Mouse (Mus musculus) lung, postnatal 25 days (tissue): ENCODE data around the gene Lamc3.
A peak's percentile ranks its signal among the peaks of the same experiment; 100 is the strongest.

Source experiments
- DNase-seq: peaks from one replicate; pipeline ENCODE4 v3.0.0; 2022; ENCODE audit warnings: low spot score

Lamc3 gene

DNA sequence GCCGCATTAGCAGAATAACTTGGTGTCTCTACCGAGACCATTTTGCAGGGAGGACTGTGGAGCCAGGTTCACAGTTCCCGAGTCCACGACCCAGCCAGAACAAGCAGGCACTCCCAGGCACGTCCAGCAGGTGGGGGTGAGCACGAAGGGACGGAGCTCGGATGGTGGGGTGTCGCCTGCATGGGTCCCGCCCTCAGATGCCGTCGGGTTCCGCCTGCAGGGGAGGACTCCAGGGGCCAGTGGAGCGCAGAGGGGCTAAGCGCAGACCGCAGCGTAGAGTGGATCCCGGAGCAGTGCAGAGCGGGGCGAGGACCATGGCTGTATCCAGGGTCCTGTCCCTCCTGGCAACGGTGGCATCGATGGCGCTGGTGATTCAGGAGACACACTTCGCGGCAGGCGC is at the start of gene Lamc3:
Gene Lamc3, plus strand, starts transcription at position 262 of the 400 bp plus-strand sequence.
- peak; percentile 54 for DNase-seq

GRCm38 (mm10) chr2:31838868-31839267 is 48.2 kb upstream of the Lamc3 start:
- DNase-seq: no peak

DNA sequence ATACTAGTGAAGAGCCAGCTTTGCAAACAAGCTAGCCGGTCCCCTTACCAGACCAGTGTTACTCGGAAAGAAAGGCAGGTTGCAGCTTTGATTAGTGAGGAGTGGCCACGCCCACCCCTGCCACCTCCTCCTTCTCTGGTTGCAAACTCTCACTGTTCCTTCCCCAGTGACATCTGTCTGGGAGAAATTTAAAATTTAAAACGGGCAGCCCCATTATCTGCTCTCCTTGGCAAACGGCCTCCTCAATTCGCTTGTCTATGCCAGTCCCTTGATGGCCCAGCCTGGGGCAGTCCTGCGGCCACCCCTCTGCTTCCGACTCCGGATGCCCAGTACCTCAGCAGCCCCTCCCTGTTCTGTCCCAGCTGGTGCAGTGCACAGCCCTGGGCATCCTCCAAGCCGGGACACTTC is 42.4 kb upstream of the Lamc3 start:
- no peak for DNase-seq

DNA sequence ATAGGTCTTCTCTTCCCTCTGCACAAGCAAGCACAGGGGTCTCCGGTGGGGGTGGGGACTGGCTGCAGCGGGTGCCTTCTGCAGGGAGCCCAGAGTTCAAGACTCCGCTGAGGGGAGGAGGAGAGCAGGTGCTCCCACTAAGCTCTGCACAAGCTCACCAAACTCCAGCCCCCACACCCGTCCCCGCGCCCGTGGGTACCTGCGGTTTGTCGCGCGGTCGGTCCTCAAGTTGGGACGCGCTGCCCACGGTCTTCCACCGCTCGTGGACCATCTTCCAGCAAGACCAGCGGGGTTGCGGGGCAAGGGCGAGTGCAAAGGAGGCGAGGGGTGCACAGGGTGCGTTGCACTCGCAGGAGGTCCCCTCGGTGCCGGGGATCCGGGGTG is 41.6 kb upstream of the Lamc3 start:
- no peak for DNase-seq

GRCm38 (mm10) chr2:31845896-31846691 is 41.0 kb upstream of the Lamc3 start, which contains the start of gene Fibcd1:
TSS of gene Fibcd1 (minus strand) at chr2:31846005.
- DNase-seq: no peak

DNA sequence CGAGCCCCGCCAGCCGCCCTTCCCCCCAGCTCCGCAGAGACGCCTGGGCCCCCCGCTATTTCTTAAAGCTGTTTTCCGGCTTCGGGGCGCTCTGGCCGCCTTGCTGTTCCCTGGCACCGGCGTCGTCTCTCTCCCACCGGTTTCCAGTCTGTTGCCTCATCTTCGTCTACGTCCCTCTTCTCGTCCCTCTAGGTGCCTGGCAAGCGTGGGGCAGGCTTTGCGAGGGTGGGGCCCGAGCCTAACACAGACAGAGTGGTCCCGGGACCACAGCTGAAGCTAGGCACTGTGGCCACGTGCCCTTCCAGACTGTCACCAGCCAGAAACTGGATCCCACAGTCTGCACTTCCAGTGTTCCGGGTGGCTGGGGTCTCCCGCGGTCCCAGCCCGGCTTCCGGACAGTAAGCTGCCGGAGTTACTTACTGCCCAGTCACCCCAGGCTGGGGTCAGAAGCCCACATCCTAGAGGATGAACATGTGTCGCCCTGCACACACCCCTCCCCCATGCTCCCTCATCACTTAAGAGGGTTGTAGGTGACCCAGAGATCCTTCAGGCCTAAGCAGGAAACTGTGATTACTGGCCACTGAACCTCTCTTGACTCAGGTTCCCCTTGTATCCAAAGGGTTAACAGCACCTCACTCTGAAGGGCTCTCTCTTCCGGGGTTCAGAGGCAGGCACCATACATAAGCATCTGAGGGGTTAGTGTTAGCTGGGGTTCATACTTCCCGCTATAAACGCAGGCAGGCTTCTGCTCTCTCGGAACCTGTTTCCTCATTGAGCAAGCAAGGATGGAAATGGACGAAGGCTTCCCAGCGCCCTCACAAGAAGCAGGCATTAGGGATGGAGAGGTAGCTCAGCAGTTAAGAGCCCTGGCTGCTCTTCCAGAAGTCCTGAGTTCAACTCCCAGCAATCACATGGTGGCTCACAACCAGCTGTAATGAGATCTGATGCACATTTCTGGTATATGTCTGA is 40.1 kb upstream of the Lamc3 start:
- no peak for DNase-seq

DNA sequence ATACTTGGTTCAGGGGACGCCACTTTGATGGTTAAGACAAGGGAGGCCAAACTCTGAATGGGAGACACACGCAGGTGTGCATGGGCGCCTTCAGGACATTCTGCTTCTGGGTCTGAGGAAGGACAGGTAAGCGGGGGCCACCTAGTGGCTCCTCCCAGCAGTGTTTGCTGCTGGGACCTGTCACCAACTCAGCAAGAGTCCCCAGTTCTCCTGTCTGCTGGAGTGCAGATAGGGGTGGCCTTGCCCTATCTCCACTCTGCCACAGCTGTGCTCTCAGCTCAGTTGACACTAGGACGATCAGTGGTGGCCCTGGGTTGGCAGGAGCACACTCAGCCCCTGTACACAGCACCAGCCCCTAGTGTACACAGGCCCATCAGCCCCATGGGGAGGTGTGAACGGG is 39.2 kb upstream of the Lamc3 start:
- peak; percentile 28 for DNase-seq

GRCm38 (mm10) chr2:31850141-31850540 is 37.0 kb upstream of the Lamc3 start:
- DNase-seq: no peak

- peak; percentile 16 for DNase-seq
These were observed 31.1 kb upstream of the Lamc3 start for GRCm38 (mm10) chr2:31855991-31856390.

DNA sequence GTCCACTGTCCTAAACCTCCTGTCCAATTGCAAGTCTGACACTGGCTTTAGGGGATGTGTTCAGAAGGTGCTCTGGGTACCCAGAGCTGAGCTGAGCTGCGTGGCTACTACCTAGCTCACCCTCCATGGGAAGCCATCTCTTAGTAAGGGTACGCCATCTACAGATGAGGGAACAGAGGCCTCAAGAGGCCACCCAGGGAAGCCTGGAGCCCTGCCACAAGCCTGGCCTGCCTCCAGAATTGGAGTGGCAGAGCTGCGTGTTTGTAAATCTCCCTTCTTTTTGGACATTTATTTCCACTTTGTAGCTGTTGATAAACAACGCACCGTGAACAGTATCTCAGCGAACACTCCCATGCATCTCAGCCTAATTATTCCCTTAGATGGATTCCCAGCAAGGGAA is 29.9 kb upstream of the Lamc3 start:
- no peak for DNase-seq

GRCm38 (mm10) chr2:31858500-31858899 is 28.6 kb upstream of the Lamc3 start:
- no peak for DNase-seq

- no peak for DNase-seq
These were observed 24.2 kb upstream of the Lamc3 start for GRCm38 (mm10) chr2:31862919-31863318.

DNA sequence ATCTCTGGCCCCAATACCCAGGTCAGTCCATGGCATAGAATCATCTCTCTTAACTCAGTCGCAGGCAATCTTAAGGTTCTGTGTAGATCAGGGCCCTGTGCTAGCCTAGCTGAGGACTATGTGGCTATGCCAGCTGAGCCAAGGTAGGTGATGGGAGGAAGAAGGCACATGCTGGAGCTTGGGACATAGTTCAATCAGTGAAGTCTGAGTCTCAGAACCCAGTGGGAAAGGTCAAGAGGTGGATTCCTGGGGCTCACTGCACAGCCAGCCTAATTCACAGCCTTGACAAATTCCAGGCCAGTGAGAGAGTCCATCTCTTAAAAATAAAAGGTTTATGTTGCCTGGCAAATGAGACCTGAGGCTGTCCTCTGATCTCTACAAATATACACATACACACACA is 23.3 kb upstream of the Lamc3 start:
- DNase-seq: no peak

- no peak for DNase-seq
These were observed 22.2 kb upstream of the Lamc3 start for GRCm38 (mm10) chr2:31864891-31865290.

- DNase-seq: no peak
These were observed 21.8 kb upstream of the Lamc3 start for GRCm38 (mm10) chr2:31865322-31865721.

DNA sequence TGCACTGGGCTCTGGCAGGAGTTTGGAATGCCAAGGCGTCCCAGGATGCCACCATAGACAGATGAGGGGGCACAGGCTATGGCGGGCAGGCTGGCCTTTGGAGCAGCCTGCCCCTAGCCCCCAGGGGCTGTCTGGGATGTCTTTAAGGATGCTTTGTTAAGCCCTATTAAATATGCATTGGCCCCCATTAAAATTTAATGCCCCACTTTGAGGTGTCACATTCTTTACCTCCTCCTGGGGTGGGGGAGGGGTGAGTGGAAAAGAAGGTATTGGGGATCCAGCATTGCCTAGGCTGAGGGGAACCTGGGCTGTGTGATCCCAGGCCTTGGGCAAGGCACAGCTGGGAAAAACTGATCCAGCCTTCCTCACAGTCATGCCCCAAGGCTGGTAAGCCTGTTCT is 21.3 kb upstream of the Lamc3 start:
- no peak for DNase-seq

DNA sequence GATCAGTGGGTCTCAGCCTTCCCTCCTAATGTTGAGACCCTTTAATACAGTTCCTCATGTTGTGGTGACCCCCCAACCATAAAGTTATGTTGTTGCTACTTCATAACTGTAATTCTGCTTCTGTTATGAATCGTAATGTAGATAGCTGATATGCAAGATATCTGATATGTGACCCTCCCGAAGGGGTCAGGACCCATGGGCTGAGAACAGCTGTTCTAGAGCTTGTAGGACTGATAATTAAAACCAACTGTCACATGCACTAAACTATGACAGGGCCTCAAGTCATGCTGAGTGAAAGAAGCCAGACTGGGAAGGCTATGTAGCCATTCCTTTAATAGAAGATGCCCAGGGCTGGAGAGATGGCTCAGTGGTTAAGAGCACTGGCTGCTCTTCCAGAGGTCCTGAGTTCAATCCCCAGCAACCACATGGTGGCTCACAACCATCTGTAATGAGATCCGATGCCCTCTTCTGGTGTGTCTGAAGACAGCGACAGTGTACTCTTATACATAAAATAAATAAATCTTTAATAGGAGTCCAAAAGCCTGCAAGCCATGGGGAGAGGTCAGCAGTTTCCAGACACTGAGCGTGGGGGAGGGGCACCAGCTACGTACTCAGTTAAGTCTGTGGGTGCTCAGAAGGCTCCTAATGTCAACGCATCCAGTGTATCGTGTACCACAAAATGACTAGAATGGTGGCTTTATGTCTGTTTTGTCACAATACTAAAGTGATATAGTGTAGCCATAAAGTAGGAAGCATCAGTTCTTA is 19.1 kb upstream of the Lamc3 start:
- no peak for DNase-seq

GRCm38 (mm10) chr2:31868538-31869164 is 18.4 kb upstream of the Lamc3 start:
- DNase-seq: no peak

DNA sequence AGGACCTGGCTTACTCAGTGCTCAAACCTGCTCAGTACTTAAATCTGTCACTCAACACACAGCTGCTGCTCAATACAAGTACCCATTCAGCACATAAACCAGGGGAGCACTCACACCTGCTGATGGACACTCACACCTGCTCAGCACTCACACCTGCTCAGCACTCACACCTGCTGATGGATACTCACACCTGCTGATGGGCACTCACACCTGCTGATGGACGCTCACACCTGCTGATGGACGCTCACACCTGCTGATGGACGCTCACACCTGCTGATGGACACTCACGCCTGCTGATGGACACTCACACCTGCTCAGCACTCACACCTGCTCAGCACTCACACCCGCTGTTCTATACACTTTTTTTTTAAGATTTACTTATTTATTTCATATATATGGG is 17.4 kb upstream of the Lamc3 start:
- no peak for DNase-seq

- DNase-seq: no peak
These were observed 16.4 kb upstream of the Lamc3 start for GRCm38 (mm10) chr2:31870683-31871082.

GRCm38 (mm10) chr2:31874290-31874855 is 12.7 kb upstream of the Lamc3 start:
- no peak for DNase-seq
